Comparison of ENCODE assay signal across 22 mouse cellular contexts in genomic region chr10:86374061-86374460, GRCm38 (mm10).
DNase-seq lines count a peak whose midpoint lies in the region; ATAC-seq lines count a peak whose summit lies in the region.
"Had no signal": no experiment of that assay in that cellular context is flagged by ENCODE, and none has a peak within 500 bp of the region (broad histone marks: within the 10 kb centered on the region; RNA-seq: fewer than 3 reads in every experiment).

No protein-coding gene starts in this region.

- ATAC-seq in heart, embryonic 12.5 days (ENCODE audit: insufficient number of reproducible peaks, low FRiP score) = no peak
- ATAC-seq in frontal cortex, adult (ENCODE audit: low TSS enrichment) = no peak
- ATAC-seq: CD4-positive, CD25-positive, alpha-beta regulatory T cell, adult 4 months; forebrain, embryonic 14.5 days; forebrain, postnatal 0 days had no signal

- H3K9ac ChIP-seq in heart, embryonic 12.5 days = no peak overlapping the region
- H3K9ac ChIP-seq: embryonic facial prominence, embryonic 12.5 days; forebrain, embryonic 12.5 days; forebrain, postnatal 0 days had no signal

- no peaks in the 10 kb centered on the region for H3K9me3 ChIP-seq in heart, embryonic 12.5 days (replicated peaks)
- H3K9me3 ChIP-seq: embryonic facial prominence, embryonic 10.5 days; embryonic facial prominence, embryonic 12.5 days; forebrain, embryonic 12.5 days; G1E had no signal

- H3K4me3 ChIP-seq in heart, embryonic 12.5 days = no peak overlapping the region
- H3K4me3 ChIP-seq: embryonic facial prominence, embryonic 10.5 days; embryonic facial prominence, embryonic 12.5 days; forebrain, embryonic 12.5 days had no signal

- no peak overlapping the region for H3K27ac ChIP-seq in heart, embryonic 12.5 days (ENCODE audit: poor library complexity, severe bottlenecking)
- H3K27ac ChIP-seq: embryonic facial prominence, embryonic 10.5 days; embryonic facial prominence, embryonic 12.5 days; forebrain, embryonic 12.5 days had no signal

- 83% methylated on average over 2 of the region's 2 CpGs for WGBS in heart, embryonic 12.5 days

- H3K4me1 ChIP-seq in heart, embryonic 12.5 days (replicated peaks) = peaks cover 26% of the 10 kb centered on the region
- H3K4me1 ChIP-seq: forebrain, embryonic 12.5 days had no signal

- DNase-seq in heart, adult 11 months = peak; percentile 61
- peak; percentile 15 for DNase-seq in 3T3-L1 (ENCODE audit: low read depth, low spot score)
- DNase-seq in NIH3T3 (ENCODE audit: low read depth) = peak; percentile 68
- DNase-seq in ovary, postnatal 10 days (ENCODE audit: low spot score) = no peak
- DNase-seq: adrenal gland, adult 8-10 months; adrenal gland, postnatal 14 days; adrenal gland, postnatal 36 days; B cell, adult 2 months; cerebellum, adult 11-12 months; cerebellum, adult 2 months; cerebellum, adult 9-10 months; cerebellum, postnatal 25 days; forebrain, postnatal 0 days had no signal

- H3K4me2 ChIP-seq in heart, embryonic 12.5 days = no peak overlapping the region
- H3K4me2 ChIP-seq: embryonic facial prominence, embryonic 12.5 days; forebrain, embryonic 12.5 days had no signal

- H3K36me3 ChIP-seq in heart, embryonic 12.5 days = no peaks in the 10 kb centered on the region
- H3K36me3 ChIP-seq: embryonic facial prominence, embryonic 10.5 days; embryonic facial prominence, embryonic 12.5 days; forebrain, embryonic 12.5 days; G1E had no signal

- no peaks in the 10 kb centered on the region for H3K27me3 ChIP-seq in heart, embryonic 12.5 days (replicated peaks)
- H3K27me3 ChIP-seq: CH12.LX; embryonic facial prominence, embryonic 12.5 days; forebrain, embryonic 12.5 days had no signal
